Mouse (Mus musculus) myocyte (in vitro differentiated cells): ENCODE measurements around the gene Tnnc1.

Experiments used
- CEBPB ChIP-seq: IDR thresholded peaks from 2 replicates; pipeline ENCODE4 v1.6.1; 2011; ENCODE audit warnings: mild to moderate bottlenecking, moderate library complexity; ENCODE audit not compliant: poor library complexity, insufficient read depth, severe bottlenecking
- E2F4 ChIP-seq: IDR thresholded peaks from one replicate; pipeline ENCODE4 v1.6.1; 2011; ENCODE audit warnings: mild to moderate bottlenecking, control low read depth, moderate library complexity; ENCODE audit not compliant: insufficient read depth
- MAX ChIP-seq: IDR thresholded peaks from one replicate; pipeline ENCODE4 v1.6.1; 2011; ENCODE audit warnings: low read depth, mild to moderate bottlenecking, control low read depth
- MYOD1 ChIP-seq, 3 experiments: IDR thresholded peaks; one replicate each; pipeline ENCODE4 v1.6.1; 2011; ENCODE audit warnings: control low read depth in 2 of 3, low read depth in 2 of 3, mild to moderate bottlenecking in 2 of 3, moderate library complexity in 1 of 3; ENCODE audit not compliant: insufficient read length in 2 of 3, control insufficient read depth in 1 of 3
- MYOG ChIP-seq, 3 experiments: IDR thresholded peaks; one replicate each; pipeline ENCODE4 v1.6.1; 2011; ENCODE audit warnings: control low read depth in 2 of 3, low read depth in 2 of 3, mild to moderate bottlenecking in 2 of 3; ENCODE audit not compliant: insufficient read length in 2 of 3, control insufficient read depth in 1 of 3, insufficient read depth in 1 of 3
- POLR2A ChIP-seq: IDR thresholded peaks from one replicate; pipeline ENCODE4 v1.6.1; 2011; ENCODE audit warnings: low read depth, mild to moderate bottlenecking, control low read depth, moderate library complexity; ENCODE audit not compliant: insufficient read length
- POLR2AphosphoS2 ChIP-seq: IDR thresholded peaks from one replicate; pipeline ENCODE4 v1.6.1; 2011; ENCODE audit warnings: low read depth, control low read depth; ENCODE audit not compliant: insufficient read length
- REST ChIP-seq: IDR thresholded peaks from one replicate; pipeline ENCODE4 v1.6.1; 2011; ENCODE audit warnings: mild to moderate bottlenecking, control low read depth, moderate library complexity; ENCODE audit not compliant: insufficient read depth, insufficient read length
- SRF ChIP-seq: IDR thresholded peaks from one replicate; pipeline ENCODE4 v1.6.1; 2011; ENCODE audit warnings: low read depth; ENCODE audit not compliant: control insufficient read depth, insufficient read length
- TCF12 ChIP-seq: IDR thresholded peaks from one replicate; pipeline ENCODE4 v1.6.1; 2011; ENCODE audit warnings: mild to moderate bottlenecking, control low read depth; ENCODE audit not compliant: poor library complexity, insufficient read depth, severe bottlenecking
- TCF3 ChIP-seq: IDR thresholded peaks from one replicate; pipeline ENCODE4 v1.6.1; 2011; ENCODE audit warnings: low read depth, control low read depth; ENCODE audit not compliant: insufficient read length
- USF1 ChIP-seq: IDR thresholded peaks from one replicate; pipeline ENCODE4 v1.6.1; 2011; ENCODE audit warnings: low read depth, mild to moderate bottlenecking, control low read depth, moderate library complexity

GRCm38 (mm10) chr14:31208084-31208483 is at the start of gene Tnnc1:
- TF ChIP-seq TCF12, result no peak
- no peak for TF ChIP-seq MAX
- TF ChIP-seq POLR2A, result peak; percentile 91
- no peak for TF ChIP-seq USF1
- peak; percentile 95 for TF ChIP-seq POLR2AphosphoS2
- no peak for TF ChIP-seq MYOD1 (IDR thresholded peaks at IDR 0.05; ENCODE audit: control insufficient read depth in 1 of 3, insufficient read length in 2 of 3, low read depth in 2 of 3)
- no peak for TF ChIP-seq SRF
- TF ChIP-seq TCF3, result no peak
- no peak for TF ChIP-seq E2F4
- no peak for TF ChIP-seq REST
- TF ChIP-seq MYOG (IDR thresholded peaks at IDR 0.05; ENCODE audit: control insufficient read depth in 1 of 3, insufficient read depth in 1 of 3, insufficient read length in 2 of 3, low read depth in 2 of 3), result peak in 1 of 3 experiments; percentile 68
- TF ChIP-seq CEBPB, result no peak
